Mouse (Mus musculus) heart, embryonic 15.5 days (tissue): Measurements from ENCODE around the gene Fam240a. TPM values are rescaled to one million over a fixed set of nuclear protein-coding genes. Genes with fewer than 3 reads are reported as not detected.

Experiments
- ATAC-seq: fragments of 200-750 bp; cut with Nextera tagmentation; replicated peaks from 2 replicates; pipeline ENCODE4 v1.8.0; 2017; ENCODE audit warnings: low read depth, moderate TSS enrichment; ENCODE audit not compliant: insufficient number of reproducible peaks, insufficient read depth, low FRiP score
- H3K27ac ChIP-seq: fragments of 300-500 bp; sonication (generic); 2 replicates; pipeline ENCODE4 v1.5.1; 2015; ENCODE audit warnings: mild to moderate bottlenecking, inconsistent platforms
- H3K27me3 ChIP-seq: fragments of 300-500 bp; sonication (generic); 2 replicates; pipeline ENCODE4 v1.6.1; 2015; ENCODE audit warnings: inconsistent platforms
- H3K36me3 ChIP-seq: fragments of 300-500 bp; sonication (generic); 2 replicates; pipeline ENCODE4 v1.6.1; 2015; ENCODE audit warnings: mild to moderate bottlenecking, inconsistent platforms
- H3K4me1 ChIP-seq: fragments of 300-500 bp; sonication (generic); replicated peaks from 2 replicates; pipeline ENCODE4 v1.6.1; 2015; ENCODE audit warnings: inconsistent platforms
- H3K4me2 ChIP-seq: fragments of 300-500 bp; sonication (generic); 2 replicates; pipeline ENCODE4 v1.6.1; 2015; ENCODE audit warnings: inconsistent platforms, mild to moderate bottlenecking, moderate library complexity
- H3K4me3 ChIP-seq: fragments of 300-500 bp; sonication (generic); 2 replicates; pipeline ENCODE4 v1.5.1; 2015; ENCODE audit warnings: mild to moderate bottlenecking, inconsistent platforms
- H3K9ac ChIP-seq: fragments of 300-500 bp; sonication (generic); 2 replicates; pipeline ENCODE4 v1.6.1; 2015; ENCODE audit warnings: mild to moderate bottlenecking, inconsistent platforms
- H3K9me3 ChIP-seq: fragments of 300-500 bp; sonication (generic); replicated peaks from 2 replicates; pipeline ENCODE4 v1.6.1; 2016; ENCODE audit warnings: inconsistent platforms
- WGBS: fragments of 180-500 bp; shearing (Covaris S2); methylation state at CpG from one replicate; pipeline ENCODE4 v1.1.7; 2015; ENCODE audit warnings: mixed read lengths; 5-methylcytosine and 5-hydroxymethylcytosine counted together
- microRNA-seq: library from miRNA; unstranded; fragments of <30 nt; microRNA quantifications from one replicate; pipeline ENCODE4, GENCODE M21; 2016
- polyA plus RNA-seq: library from polyadenylated mRNA; unstranded; fragments of >200 nt; fragmentation: Nextera tagmentation; extraction: Ambion mirVana; gene quantifications from 2 replicates; pipeline ENCODE4 v1.2.1, GENCODE M21; 2015

The Fam240a gene
- polyA plus RNA-seq, 1 experiment from 2014 or later = not detected

DNA sequence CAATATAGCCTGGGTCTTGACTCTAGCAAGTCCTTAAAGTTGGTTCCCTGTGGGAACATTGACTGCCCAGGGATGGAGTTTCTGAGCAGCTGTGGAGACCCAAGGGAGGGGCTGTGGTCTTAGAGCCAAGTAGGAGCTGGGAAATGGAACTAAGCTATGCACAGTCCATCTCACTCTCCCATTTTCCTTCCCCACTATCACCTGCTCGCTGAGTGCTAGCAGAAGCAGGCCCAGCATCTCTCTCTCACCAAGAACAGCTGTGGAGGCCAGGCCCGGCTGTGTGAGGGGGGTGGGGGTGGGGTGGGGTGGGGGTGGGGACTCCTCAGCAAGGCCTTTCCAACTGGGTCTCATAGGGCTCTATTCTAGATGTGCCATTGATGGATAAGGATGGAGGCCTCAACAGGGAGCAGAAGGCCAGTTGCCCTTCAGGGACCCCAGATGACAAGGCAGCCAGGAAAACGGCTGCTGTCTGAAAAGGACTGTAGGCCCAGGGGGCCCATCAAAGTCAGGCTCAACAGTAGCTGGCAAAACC lies 41.9 kb downstream of the Fam240a start:
- 31% methylated on average over 3 of the region's 3 CpGs for WGBS
- no peak for ATAC-seq
- Histone ChIP-seq H3K4me2 (no peak overlapping the region), H3K9me3 (no peaks in the 10 kb centered on the region), H3K9ac (no peak overlapping the region), H3K27me3 (peaks cover 27% of the 10 kb centered on the region), H3K36me3 (no peaks in the 10 kb centered on the region), H3K4me3 (no peak overlapping the region), H3K27ac (no peak overlapping the region), H3K4me1 (peaks cover 36% of the 10 kb centered on the region)

DNA sequence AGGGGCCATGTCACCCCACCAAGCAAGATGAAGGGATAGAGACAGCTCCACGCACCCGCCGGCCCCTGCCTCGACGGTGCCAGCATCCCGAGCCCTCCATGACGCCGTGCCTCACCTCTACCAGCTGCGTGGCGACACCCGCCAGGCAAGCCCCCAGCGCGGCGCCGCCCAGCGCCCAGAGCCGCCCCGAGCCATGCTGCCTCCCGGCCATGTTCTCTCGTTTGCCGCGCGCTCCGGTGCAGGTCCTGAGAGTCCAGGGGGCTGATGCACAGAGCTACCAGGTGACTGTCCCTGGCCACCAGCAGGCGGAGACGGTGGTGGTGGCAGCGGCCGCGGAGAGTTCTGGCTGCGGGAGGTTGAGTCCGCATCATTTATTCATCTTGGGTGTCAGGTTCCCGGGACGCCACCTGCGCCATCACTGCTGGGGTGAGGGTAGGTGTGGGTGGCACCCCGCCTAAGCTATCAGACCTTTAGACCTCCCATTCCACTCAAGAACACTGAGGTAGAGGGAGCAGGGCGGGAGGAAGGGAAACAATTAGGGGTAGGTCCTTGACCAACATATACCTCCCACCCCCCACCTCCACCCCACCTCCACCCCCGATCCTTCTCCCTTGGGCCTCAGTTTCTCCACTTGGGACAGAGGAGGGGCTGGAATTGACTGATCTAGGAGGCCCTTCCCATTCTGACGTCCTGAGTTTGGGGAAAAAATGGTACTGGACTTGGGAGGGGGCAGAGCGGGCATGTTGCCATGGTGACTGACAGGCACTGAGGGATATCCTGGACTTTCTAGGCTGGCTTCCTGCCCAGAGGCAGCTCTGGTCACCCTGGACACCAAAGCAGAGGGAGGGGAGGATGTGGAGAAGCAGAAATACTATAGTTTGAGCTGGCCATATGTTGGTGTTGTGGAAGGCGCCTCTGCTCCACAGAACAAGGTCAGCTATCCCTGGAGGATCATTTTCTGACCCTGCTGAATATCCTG lies 42.7 kb downstream of the Fam240a start:
- peak overlapping the region; percentile 27 for H3K4me3 ChIP-seq

DNA sequence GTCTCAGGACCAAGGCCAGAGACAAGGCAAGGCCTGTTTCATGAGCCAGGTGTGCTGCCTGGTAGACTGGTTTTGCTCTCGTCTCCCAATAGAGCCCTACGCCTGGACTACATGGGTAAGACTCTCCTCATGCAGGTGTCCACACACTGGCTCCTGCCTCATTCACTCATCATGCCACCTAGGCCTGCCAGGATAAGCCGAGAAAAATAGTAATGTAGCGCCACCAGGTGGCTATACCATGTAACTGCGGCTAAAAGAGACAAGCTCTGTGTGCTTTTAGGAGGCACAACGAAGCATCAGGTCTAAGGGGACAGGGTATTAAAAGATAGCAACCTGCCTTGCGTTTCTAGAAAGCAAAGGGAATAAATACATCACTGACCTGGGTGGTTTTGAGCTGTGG lies 45.6 kb downstream of the Fam240a start:
- WGBS = 20% methylated on average over 7 of the region's 7 CpGs

More for the DNA sequence above, 42.7 kb downstream of the Fam240a start:
- H3K9me3 ChIP-seq = no peaks in the 10 kb centered on the region
- ATAC-seq = no peak
- peaks cover 27% of the 10 kb centered on the region for H3K27me3 ChIP-seq
- H3K27ac ChIP-seq = no peak overlapping the region
- peaks cover 29% of the 10 kb centered on the region for H3K4me1 ChIP-seq
- WGBS = 12% methylated on average over 40 of the region's 40 CpGs
- H3K9ac ChIP-seq = peak overlapping the region; percentile 13; the same call in 1 of the 2 replicates
- H3K36me3 ChIP-seq = no peaks in the 10 kb centered on the region
- peak overlapping the region; percentile 59 for H3K4me2 ChIP-seq

More for the DNA sequence above, 45.6 kb downstream of the Fam240a start:
- Histone ChIP-seq H3K9me3 (no peaks in the 10 kb centered on the region), H3K4me1 (peaks cover 14% of the 10 kb centered on the region), H3K4me2 (no peak overlapping the region), H3K9ac (no peak overlapping the region), H3K36me3 (no peaks in the 10 kb centered on the region), H3K27me3 (peaks cover 27% of the 10 kb centered on the region), H3K27ac (no peak overlapping the region), H3K4me3 (no peak overlapping the region)
- no peak for ATAC-seq

Small RNA genes lying within 50 kb of the gene (microRNA-seq; reads per million reads assigned to microRNA genes)
- gene Gm24269 = not detected

Other genes with a start within 250 kb of the Fam240a start
- 3,797 and 4,490 TPM in 2 replicates for gene Myl3, start 175.0 kb downstream of the Fam240a start, polyA plus RNA-seq
- 23.2 and 26.1 TPM in 2 replicates for gene Pth1r, start 169.7 kb downstream of the Fam240a start, polyA plus RNA-seq
- 0.15 TPM in 1 of 2 replicates, not detected in the other for gene Prss42, start 118.7 kb downstream of the Fam240a start, polyA plus RNA-seq
- gene Prss44, start 102.9 kb downstream of the Fam240a start, polyA plus RNA-seq = not detected in 2 replicates
- gene Prss43, start 90.2 kb downstream of the Fam240a start, polyA plus RNA-seq = not detected in 2 replicates
- gene Prss45, start 82.3 kb downstream of the Fam240a start, polyA plus RNA-seq = not detected in 2 replicates
- gene Prss46, start 72.4 kb downstream of the Fam240a start, polyA plus RNA-seq = 0.10 TPM in 1 of 2 replicates, not detected in the other
- gene Prss50, start 58.9 kb downstream of the Fam240a start, polyA plus RNA-seq = 0.37 TPM in 1 of 2 replicates, not detected in the other
- gene Als2cl, start 37.0 kb downstream of the Fam240a start, polyA plus RNA-seq = 1.7 and 3.2 TPM in 2 replicates
- 0.74 and 1.2 TPM in 2 replicates for gene Tmie, start 36.7 kb downstream of the Fam240a start, polyA plus RNA-seq
- gene Tdgf1, start 29.3 kb upstream of the Fam240a start, polyA plus RNA-seq = not detected in 2 replicates
- gene Lrrc2, start 34.7 kb upstream of the Fam240a start, polyA plus RNA-seq = 4.4 and 6.9 TPM in 2 replicates
- gene Rtp3, start 73.7 kb upstream of the Fam240a start, polyA plus RNA-seq = 0.30 and 0.36 TPM in 2 replicates
- gene Ltf, start 102.4 kb upstream of the Fam240a start, polyA plus RNA-seq = 1.9 and 2.2 TPM in 2 replicates
- gene Ccrl2, start 140.7 kb upstream of the Fam240a start, polyA plus RNA-seq = 3.9 and 5.2 TPM in 2 replicates
- gene Lrrfip2, start 200.7 kb upstream of the Fam240a start, polyA plus RNA-seq = 64.2 and 64.9 TPM in 2 replicates